Mouse (Mus musculus) G1E (cell line): Measurements from ENCODE around the gene Stag1.

Experiments used
- CTCF ChIP-seq: IDR thresholded peaks from 2 replicates; pipeline ENCODE4 v1.5.1; 2012; ENCODE audit warnings: low read depth, low read length, inconsistent platforms, mixed read lengths
- GATA1 ChIP-seq: IDR thresholded peaks from 2 replicates; pipeline ENCODE4 v1.6.1; 2012; ENCODE audit warnings: borderline replicate concordance, low read length, inconsistent platforms, mixed read lengths

DNA sequence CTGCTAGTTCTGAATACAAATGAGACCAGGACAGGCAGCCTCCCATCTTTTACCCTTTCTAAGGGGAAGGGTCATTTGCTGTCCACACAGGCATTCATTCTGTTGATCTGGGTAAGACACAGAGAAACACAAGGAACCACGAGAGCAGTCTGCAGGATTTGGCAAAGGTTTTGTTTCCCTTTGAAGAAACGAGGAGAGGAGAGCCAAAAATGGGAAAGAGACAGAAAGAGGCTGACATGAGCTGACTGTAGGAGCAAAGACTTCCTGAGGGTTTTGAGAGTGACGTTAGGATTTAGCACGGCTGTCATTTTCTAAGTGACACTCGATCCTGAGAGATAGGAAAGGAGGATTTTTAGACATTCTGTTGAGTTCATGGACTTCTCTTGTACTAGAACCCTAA lies 23.7 kb upstream of the Stag1 start:
- no peak for TF ChIP-seq CTCF
- TF ChIP-seq GATA1 = no peak
